Mouse (Mus musculus) gastrocnemius, postnatal 10 days (tissue): ENCODE results near the gene Slc22a7. TPM values are rescaled to one million over a fixed set of nuclear protein-coding genes. Genes with fewer than 3 reads are reported as not detected.

Experiments used
- DNase-seq: peaks from one replicate; pipeline ENCODE4 v3.0.0; 2021; ENCODE audit warnings: mixed read lengths
- long read RNA-seq, 2 experiments: library from polyadenylated mRNA; stranded (forward); transcript quantifications; one replicate each; pipeline ENCODE4 v2.0.0; 2021
- total RNA-seq, 2 experiments: library from RNA; stranded (reverse); gene quantifications; 2 replicates each; pipeline ENCODE4 v1.2.3; 2021

Gene Slc22a7
- total RNA-seq, result under 1 TPM in 1 of 2 experiments, not detected in 1; 0.36 TPM
- long read RNA-seq, experiment 1, result 0 reads
- long read RNA-seq, experiment 2, result 0 reads

GRCm38 (mm10) chr17:46438298-46438873 is at the start of gene Slc22a7:
Gene Slc22a7, minus strand, starts transcription at chr17:46438457.
- no peak for DNase-seq

DNA sequence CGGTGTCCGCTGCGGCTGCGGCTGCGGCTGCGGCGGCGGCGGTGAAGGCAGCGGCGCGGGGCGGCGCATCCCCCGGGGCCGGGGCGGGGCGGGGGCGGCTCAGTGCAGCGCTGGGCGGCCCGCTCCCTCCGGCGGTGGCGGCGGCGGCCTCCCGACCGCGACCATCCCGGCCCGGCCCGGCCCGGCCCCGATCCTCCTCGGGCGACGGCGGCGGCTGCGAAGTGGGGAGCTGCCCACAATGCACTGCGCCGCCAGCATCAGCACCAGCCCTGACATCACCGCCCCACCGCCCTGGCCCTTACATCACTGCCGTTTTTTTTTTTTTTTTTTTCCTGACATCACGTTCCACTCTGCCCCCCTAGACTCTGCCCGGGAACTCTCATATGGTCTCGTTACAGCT is 49.2 kb upstream of the Slc22a7 start, which contains the start of gene Ttbk1:
Gene Ttbk1, minus strand, starts transcription at position 245 of the 400 bp plus-strand sequence.
- no peak for DNase-seq

DNA sequence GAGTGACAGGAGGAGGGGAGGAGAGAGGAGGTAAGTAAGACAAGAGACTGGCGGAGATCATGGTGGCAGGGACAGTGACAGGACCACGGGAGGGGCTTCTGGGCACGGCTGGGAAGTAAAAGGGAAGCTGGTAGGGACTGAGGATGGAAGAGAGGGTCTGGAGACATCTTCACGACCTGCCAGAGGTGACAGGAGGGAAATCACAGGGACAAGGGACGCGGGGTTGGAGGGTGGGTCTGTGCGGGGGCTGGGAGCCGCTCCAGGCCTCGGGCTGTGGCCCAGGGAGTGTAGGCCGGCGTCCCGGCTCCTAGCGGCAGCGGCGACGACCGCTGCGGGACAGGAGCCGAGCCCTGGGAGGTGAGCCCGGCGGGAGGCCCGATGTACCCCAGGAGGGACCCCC is 48.7 kb upstream of the Slc22a7 start:
- no peak for DNase-seq

DNA sequence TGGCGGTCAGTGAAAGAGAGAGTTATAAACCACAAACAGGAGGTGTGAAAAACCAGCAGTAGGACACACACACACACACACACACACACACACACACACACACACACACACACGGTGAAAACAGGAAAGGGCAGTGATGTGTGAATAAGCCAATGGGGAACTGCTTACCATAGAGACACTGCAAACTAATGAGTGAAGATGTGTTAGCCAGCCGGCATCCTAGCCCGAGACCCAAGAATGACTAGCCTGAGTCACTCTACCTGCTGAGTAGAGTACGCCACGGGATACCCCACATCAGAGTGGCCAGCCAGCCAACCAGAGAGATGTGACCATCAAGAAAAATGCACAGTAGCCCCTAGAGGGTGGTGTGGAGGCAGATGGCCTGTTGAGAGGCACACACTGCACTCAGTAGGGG is 46.2 kb upstream of the Slc22a7 start:
- DNase-seq, result no peak

GRCm38 (mm10) chr17:46484021-46484431 is 45.8 kb upstream of the Slc22a7 start:
- DNase-seq, result no peak

- no peak for DNase-seq
Observed at GRCm38 (mm10) chr17:46483561-46484001, 45.3 kb upstream of the Slc22a7 start.

GRCm38 (mm10) chr17:46477286-46477685 is 39.0 kb upstream of the Slc22a7 start:
- DNase-seq, result no peak

DNA sequence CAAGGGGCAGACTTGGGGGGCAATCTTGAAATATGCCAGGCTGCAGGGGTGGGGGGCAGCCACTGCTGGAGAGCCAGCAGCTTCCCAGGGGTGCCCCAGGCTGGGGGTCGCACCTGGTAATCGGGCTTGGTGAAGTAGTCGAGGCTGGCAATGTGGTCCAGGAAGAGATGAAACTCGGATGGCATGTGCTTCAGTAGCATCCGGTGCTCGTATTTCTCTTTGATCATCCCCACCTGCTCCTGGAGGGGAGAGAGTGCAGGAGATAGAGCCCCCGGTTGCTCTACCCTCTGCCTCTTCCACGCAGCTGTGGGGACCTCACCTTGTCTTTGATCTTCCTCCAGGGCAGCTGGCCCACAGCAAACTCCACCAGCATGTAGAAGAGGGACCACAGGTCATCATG is 38.3 kb upstream of the Slc22a7 start:
- DNase-seq, result no peak

DNA sequence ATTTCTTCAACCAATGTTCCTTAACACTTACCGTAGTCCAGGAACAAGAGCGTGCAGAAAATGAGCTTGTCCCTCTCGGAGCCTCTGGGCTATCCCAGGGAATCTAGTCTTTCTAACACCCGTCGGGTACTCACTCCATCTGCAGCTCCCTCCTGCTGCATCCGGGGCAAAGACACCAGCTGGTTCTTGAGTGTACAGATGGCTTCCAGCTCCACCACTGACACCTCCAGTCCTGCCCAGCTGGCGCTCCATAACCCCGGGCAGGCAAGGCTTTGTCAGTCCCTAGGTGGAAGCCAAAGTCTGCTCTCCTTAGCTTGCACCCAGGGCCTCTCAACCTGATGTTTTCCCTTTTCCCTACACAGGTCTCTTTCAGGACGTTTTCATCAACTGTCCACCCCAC is 29.6 kb upstream of the Slc22a7 start:
- no peak for DNase-seq

GRCm38 (mm10) chr17:46462226-46462625 is 24.0 kb upstream of the Slc22a7 start:
- DNase-seq, result no peak

DNA sequence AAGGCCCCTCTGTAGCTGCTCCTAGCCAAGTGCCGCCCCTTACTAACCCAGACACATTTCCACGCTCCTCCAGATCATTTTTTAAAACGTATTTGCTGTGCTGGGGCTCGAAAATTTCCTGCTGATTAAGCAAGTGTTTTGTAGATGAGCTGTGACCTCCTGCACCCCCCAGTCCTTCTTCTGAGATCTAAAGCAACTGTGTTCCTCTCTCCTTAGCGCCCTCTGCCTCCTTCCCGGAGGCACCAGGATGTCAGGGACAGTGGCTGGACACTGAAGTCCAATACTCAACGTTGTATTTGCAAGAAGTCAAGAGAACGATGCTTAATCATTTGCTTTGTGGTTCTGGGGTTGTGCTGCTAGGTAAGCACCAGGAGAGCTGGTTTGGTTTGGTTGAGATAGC is 23.1 kb upstream of the Slc22a7 start:
- DNase-seq, result no peak

DNA sequence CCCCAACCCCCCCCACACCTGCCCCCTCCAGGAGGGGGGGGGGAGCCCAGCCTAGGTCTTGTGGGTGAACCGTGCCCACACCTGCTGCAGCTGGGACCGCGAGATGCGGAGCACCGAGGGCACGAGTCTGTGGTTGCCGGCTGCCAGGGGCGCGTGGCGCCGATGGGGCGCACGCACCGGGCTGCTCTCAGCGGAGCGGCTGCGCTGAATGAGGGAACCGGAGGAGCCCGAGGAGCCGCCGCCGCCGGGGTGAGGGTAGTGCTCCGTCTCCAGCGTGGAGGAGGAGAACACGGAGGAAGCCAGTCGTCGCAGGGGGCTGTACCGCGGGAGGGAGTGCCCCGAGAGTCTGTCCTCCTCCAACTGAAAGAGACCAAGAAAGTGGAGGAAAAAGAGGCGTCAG is 22.4 kb upstream of the Slc22a7 start:
- no peak for DNase-seq

GRCm38 (mm10) chr17:46458439-46458838 is 20.2 kb upstream of the Slc22a7 start:
- DNase-seq, result no peak

- peak; percentile 64 for DNase-seq
Observed at GRCm38 (mm10) chr17:46457791-46458190, 19.5 kb upstream of the Slc22a7 start.

- DNase-seq, result peak; percentile 51
Observed at GRCm38 (mm10) chr17:46455110-46455691, 16.9 kb upstream of the Slc22a7 start.

GRCm38 (mm10) chr17:46454539-46454938 is 16.3 kb upstream of the Slc22a7 start:
- DNase-seq, result no peak

- no peak for DNase-seq
Observed at GRCm38 (mm10) chr17:46453970-46454411, 15.7 kb upstream of the Slc22a7 start.

GRCm38 (mm10) chr17:46453302-46453948 is 15.2 kb upstream of the Slc22a7 start:
- no peak for DNase-seq

- no peak for DNase-seq
Observed at GRCm38 (mm10) chr17:46452683-46453082, 14.4 kb upstream of the Slc22a7 start.

DNA sequence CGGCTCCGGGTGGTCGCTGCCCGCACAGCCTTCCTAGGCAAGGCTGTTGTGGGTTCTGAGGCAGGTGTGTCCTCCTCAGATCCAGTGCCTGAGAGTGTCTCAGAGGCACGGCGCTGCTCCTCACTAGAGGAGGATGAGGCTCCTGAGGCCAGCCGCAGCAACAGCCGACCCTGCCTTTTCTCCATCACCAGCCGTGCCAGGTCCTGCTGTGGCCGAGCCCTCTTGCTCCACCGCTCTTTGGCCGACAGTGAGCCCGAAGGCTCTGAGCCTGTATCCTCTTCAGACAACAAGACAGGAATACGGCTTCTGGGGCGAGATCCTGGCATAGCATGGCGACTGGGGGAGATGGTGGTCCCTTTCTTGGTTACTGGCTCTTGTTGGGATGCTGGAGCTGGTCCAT is 8.0 kb upstream of the Slc22a7 start:
- DNase-seq, result no peak

- DNase-seq, result no peak
Observed at GRCm38 (mm10) chr17:46444839-46445579, 6.8 kb upstream of the Slc22a7 start.

DNA sequence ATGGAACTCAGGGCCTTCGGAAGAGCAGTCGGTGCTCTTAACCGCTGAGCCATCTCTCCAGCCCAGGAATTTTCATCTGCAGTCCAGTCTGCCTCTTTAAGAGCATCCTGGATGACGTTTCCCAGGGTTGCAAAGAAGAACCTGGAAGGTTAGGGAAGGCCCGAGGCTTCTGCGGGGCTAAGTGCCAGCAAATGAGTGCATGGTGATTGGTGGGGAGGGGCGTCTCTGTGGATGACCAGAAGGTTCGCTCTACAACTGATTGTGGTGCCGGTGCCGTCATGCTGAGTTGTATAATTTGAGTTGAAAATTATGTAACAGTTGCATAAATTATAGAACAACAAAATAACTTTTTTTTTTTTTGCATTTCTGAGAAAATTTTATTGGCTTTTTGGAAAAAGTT is 919 bp upstream of the Slc22a7 start:
- DNase-seq, result no peak
